Mouse (Mus musculus): ENCODE measurements around the gene Brd2.

Gene Brd2

DNA sequence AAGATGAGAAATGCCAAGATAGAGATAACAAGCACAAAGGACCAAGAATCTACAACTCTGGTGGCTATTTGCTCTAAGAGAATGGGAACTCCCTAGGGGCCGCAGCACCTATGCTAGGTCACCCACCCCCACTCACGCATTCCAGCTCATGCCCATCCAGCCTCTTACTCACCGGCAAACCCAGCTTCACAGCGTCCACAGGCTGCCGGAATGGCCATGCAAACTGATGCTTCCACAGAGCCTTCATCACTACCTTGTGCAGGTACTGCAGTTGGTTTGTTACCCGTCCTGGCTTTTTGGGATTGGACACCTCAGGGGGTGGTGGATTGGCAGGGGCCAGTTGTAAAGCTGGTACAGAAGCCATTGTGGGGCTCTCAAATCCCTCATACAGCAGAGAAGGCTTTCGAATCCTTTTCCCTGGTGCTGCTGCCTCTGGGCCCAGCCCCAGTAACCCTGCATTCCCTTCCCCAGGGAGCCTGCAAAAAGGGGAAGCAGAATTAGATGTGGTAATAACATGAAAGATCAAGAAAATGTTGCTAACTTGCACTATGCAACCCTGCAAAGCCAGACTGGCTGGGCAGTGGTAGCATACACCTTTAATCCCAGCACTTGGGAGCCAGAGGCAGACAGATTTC lies 5.6 kb downstream of the Brd2 start:
- no peak for DNase-seq (ENCODE audit: low read depth, low spot score)

DNA sequence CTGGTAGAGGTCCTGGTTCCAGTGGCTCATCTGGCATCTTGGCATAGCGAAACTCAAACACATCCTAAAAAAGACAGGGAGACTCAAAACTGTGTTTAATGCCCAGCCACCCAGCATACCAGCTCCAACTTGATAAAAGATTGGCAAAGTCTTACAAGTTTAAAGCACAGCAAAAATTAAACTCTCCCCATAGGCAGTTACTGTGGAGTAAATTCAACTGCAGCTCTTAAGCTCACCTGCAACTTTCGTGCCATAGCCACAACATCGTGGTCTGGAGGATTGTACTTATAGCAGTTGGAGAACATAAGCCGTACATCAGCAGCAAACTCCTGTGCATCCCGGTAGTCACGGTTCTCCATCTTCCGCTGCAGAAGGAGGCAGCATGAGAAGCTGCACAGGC lies 8.3 kb downstream of the Brd2 start:
- no peak for DNase-seq (ENCODE audit: low read depth, low spot score)

- DNase-seq (ENCODE audit: low read depth, low spot score): no peak
Measured at GRCm38 (mm10) chr17:34110309-34110708, 12.1 kb downstream of the Brd2 start.

GRCm38 (mm10) chr17:34109806-34110195 lies 12.6 kb downstream of the Brd2 start:
- DNase-seq (ENCODE audit: low read depth, low spot score): no peak

GRCm38 (mm10) chr17:34109038-34109805 lies 13.2 kb downstream of the Brd2 start:
- no peak for DNase-seq (ENCODE audit: low read depth, low spot score)

DNA sequence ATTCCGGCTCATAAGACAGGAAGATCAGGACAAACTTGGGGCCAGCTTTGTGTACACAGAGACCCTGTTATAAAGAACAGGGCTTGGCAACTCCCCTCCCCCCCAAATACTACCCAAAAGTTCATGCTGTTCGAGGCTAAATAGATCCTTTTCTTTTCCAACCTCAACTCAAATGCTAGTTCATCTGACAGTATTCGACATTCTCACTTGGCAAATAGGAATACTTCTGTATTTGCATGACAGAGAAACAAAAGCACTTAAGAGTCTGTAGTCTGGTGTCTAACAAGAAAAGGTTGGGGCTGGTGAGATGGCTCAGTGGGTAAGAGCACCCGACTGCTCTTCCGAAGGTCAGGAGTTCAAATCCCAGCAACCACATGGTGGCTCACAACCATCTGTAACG lies 14.0 kb downstream of the Brd2 start:
- no peak for DNase-seq (ENCODE audit: low read depth, low spot score)

DNA sequence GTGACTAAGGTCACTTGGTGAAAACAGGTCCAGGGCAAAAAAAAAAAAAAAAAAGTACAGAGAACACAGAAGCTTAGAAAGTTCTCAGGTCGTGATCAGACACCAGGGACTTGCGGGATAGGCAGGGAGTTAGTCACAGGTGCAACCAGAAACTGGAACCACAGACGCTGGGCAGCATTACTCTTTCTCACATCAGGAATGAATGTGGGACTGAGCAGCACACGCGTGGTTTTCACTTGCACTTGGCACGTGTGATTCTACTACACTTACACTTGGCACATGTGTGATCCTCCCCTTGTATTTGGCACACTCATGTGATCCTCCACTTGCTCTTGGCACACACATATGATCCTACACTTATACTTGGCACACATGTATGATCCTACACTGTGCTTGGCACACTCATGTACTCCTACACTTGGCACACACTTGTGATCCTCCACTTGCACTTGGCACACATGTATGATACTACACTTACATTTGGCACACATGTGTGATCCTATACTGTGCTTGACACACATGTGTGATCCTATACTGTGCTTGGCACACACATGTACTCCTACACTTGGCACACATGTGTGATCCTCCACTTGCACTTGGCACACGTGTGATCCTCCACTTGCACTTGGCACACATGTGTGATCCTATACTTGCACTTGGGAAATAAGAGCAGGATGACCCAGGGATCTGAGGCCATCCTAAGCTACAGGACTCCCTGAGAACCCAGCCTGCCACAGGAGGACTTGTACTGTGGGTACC lies 15.1 kb downstream of the Brd2 start:
- no peak for DNase-seq (ENCODE audit: low read depth, low spot score)

GRCm38 (mm10) chr17:34106555-34106954 lies 15.9 kb downstream of the Brd2 start:
- no peak for DNase-seq (ENCODE audit: low read depth, low spot score)

DNA sequence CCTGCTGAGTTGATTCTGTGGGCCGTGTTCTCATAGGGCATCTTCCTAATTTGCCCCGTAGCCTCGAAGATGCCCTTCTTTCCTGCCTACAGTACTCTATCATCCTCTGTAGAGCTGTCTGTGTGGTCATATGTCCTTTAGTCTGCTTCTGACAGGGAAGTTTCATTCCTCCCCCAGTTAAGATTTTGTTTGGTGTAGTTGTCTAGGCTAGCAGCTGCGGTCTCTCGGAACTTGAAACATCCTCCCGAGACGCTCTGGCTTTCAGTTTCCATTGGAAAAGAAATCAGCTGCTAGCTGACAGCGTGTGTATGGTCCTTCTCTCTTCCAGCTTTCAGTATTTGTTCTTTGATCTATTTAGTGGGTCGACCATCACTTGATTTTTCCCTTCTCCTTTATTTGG lies 17.6 kb downstream of the Brd2 start:
- no peak for DNase-seq (ENCODE audit: low read depth, low spot score)

GRCm38 (mm10) chr17:34102831-34103230 lies 19.6 kb downstream of the Brd2 start:
- DNase-seq (ENCODE audit: low read depth, low spot score): no peak

GRCm38 (mm10) chr17:34101604-34102032 lies 20.8 kb downstream of the Brd2 start:
- DNase-seq (ENCODE audit: low read depth, low spot score): peak; percentile 63

- DNase-seq (ENCODE audit: low read depth, low spot score): no peak
Measured at GRCm38 (mm10) chr17:34101185-34101584, 21.2 kb downstream of the Brd2 start.

DNA sequence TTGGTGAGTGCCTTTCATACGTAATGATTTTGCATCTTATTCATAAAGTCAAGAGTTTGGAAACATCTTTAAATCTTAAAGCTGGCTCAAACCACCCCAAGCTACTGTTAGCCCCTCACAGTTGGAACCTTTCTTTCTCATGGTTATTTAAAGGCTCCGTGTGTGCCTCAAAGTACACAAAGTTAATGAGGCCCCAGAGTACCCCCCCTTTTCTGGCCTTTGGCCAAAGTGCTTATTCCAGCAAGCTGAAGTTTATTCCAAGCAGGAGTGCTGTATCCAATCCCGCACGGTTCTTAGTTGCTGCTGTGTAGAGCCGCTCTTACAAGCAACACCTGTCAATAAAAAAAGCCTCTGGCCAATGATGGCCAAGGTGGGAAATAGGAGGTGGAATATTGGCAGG lies 22.9 kb downstream of the Brd2 start:
- no peak for DNase-seq (ENCODE audit: low read depth, low spot score)

- no peak for DNase-seq (ENCODE audit: low read depth, low spot score)
Measured at GRCm38 (mm10) chr17:34098709-34099479, 23.5 kb downstream of the Brd2 start.

GRCm38 (mm10) chr17:34097272-34097671 lies 25.2 kb downstream of the Brd2 start:
- DNase-seq (ENCODE audit: low read depth, low spot score): no peak

DNA sequence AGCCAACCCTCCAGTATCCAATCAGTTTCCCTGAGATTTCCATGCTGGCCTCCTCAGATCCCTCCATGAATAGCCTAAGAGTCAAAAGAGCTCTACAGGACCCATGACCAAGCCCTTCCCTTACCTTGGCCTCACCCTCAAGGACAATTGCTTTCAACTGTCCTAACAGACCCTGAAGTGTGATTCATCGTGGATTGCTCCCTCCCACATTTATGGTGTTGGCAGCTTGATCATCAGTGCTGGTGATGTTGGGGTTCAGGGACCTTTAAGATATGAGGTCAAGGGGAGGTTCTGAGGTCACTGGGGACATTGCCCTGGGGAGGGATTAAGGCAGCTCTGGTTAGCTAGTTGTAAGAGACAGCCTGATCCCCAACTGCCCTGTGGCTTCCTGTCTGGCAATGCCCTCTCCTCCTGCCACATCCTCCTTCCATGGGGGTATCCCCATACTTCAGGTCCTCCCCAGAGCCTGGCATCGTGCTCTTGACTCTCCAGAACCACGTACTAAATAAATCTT lies 25.9 kb downstream of the Brd2 start:
- DNase-seq (ENCODE audit: low read depth, low spot score): no peak

GRCm38 (mm10) chr17:34094283-34095035 lies 28.0 kb downstream of the Brd2 start:
- no peak for DNase-seq (ENCODE audit: low read depth, low spot score)

DNA sequence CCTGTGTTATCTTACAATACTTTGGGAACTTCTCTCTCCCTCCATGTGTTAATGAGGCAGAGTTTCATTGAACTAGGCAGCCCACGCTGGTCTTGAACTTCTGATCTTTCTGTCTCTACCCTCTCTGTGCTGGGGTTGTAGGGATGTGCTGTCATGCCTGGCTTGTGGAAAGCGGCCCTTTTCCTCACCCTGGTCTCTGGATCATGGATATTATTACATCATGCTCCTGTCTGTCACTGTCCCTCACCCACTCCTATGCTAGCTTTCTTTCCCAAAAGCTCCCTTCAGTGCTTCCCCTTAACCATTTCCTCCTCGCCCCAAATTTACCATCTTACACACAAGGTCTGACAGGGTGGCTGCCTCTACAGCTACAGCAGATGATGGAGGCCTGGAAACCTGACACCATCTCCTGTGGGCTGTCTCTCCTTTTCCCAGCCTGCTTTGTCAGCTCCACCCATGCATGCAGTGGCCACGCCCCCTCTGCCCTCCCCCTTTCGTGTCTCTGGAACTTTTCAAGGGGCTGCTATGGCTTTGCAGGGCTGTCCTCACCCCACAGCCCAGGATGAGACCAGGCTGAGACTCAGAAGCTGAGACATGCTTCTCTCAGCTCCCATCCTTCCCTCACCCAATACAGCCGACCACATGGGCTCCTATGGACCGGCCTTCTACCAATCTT lies 29.1 kb downstream of the Brd2 start:
- DNase-seq (ENCODE audit: low read depth, low spot score): no peak

- DNase-seq (ENCODE audit: low read depth, low spot score): no peak
Measured at GRCm38 (mm10) chr17:34092197-34092875, 30.1 kb downstream of the Brd2 start, which contains the start of gene H2-Oa. Gene H2-Oa, plus strand, starts transcription at chr17:34092340.

DNA sequence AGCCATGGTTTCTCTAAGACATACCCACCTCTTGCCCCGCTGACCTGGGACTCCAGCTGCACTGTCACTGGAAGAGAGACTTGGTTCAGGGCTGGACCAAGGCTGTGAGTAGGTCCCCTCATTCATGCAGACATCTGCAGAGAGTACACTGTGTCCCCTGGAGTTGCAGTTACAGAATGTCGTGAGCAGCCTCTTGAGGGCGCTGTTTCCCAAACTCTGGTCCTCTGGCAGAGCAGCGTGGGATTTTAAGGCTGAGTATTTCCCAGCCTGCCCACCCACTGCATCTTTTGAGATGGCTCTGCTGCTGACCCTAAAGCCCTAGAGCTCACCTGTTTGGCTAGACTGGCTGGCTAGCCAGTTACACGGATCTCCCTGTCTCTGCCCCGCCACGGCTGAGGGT lies 31.5 kb downstream of the Brd2 start:
- no peak for DNase-seq (ENCODE audit: low read depth, low spot score)
